Mouse (Mus musculus) neural tube, embryonic 12.5 days (tissue): ENCODE data around the gene Mcm9. TPM values are rescaled to one million over a fixed set of nuclear protein-coding genes. Genes with fewer than 3 reads are reported as not detected.
A peak's percentile ranks its signal among the peaks of the same experiment; 100 is the strongest.

Source experiments
- ATAC-seq: fragments of 200-750 bp; cut with Nextera tagmentation; 2 replicates; pipeline ENCODE4 v1.8.0; 2017; ENCODE audit warnings: low read depth, mild to moderate bottlenecking, moderate TSS enrichment, moderate library complexity; ENCODE audit not compliant: low FRiP score
- H3K27ac ChIP-seq: fragments of 300-500 bp; sonication (generic); 2 replicates; pipeline ENCODE4 v1.5.1; 2016
- H3K27me3 ChIP-seq: fragments of 300-500 bp; sonication (generic); replicated peaks from 2 replicates; pipeline ENCODE4 v1.6.1; 2016; ENCODE audit warnings: mild to moderate bottlenecking
- H3K36me3 ChIP-seq: fragments of 300-500 bp; sonication (generic); 2 replicates; pipeline ENCODE4 v1.6.1; 2016; ENCODE audit warnings: mild to moderate bottlenecking
- H3K4me1 ChIP-seq: fragments of 300-500 bp; sonication (generic); 2 replicates; pipeline ENCODE4 v1.6.1; 2016
- H3K4me2 ChIP-seq: fragments of 300-500 bp; sonication (generic); replicated peaks from 2 replicates; pipeline ENCODE4 v1.6.1; 2016; ENCODE audit warnings: mild to moderate bottlenecking
- H3K4me3 ChIP-seq: fragments of 300-500 bp; sonication (generic); 2 replicates; pipeline ENCODE4 v1.5.1; 2016
- H3K9ac ChIP-seq: fragments of 300-500 bp; sonication (generic); 2 replicates; pipeline ENCODE4 v1.6.1; 2016; ENCODE audit warnings: mild to moderate bottlenecking
- H3K9me3 ChIP-seq: fragments of 300-500 bp; sonication (generic); 2 replicates; pipeline ENCODE4 v1.6.1; 2016; ENCODE audit warnings: mild to moderate bottlenecking
- WGBS: fragments of 180-500 bp; shearing (Covaris S2); methylation state at CpG from one replicate; pipeline ENCODE4 v1.1.7; 2016; 5-methylcytosine and 5-hydroxymethylcytosine counted together
- polyA plus RNA-seq: library from polyadenylated mRNA; unstranded; fragments of >200 nt; fragmentation: Nextera tagmentation; extraction: Ambion mirVana; gene quantifications from 2 replicates; pipeline ENCODE4 v1.2.1, GENCODE M21; 2016

Mcm9 gene
- polyA plus RNA-seq, 1 experiment from 2014 or later, result 11.9 TPM

- Histone ChIP-seq H3K27ac (no peak overlapping the region), H3K36me3 (no peaks in the 10 kb centered on the region), H3K4me2 (no peak overlapping the region), H3K4me3 (no peak overlapping the region), H3K27me3 (no peaks in the 10 kb centered on the region), H3K4me1 (no peaks in the 10 kb centered on the region), H3K9ac (no peak overlapping the region), H3K9me3 (no peaks in the 10 kb centered on the region)
- WGBS, result 91% methylated on average over 5 of the region's 5 CpGs
- ATAC-seq, result no peak
These were observed 68.2 kb downstream of the Mcm9 start for GRCm38 (mm10) chr10:53562001-53562400.

GRCm38 (mm10) chr10:53537596-53537995 is 92.6 kb downstream of the Mcm9 start:
- no peak overlapping the region for H3K4me3 ChIP-seq
- no peak overlapping the region for H3K9ac ChIP-seq
- H3K27me3 ChIP-seq, result no peaks in the 10 kb centered on the region
- peaks cover 19% of the 10 kb centered on the region; the same call in 1 of the 2 replicates for H3K36me3 ChIP-seq
- H3K4me2 ChIP-seq, result no peak overlapping the region
- no peaks in the 10 kb centered on the region for H3K4me1 ChIP-seq
- H3K9me3 ChIP-seq, result no peaks in the 10 kb centered on the region
- no peak overlapping the region for H3K27ac ChIP-seq
- ATAC-seq, result no peak
- WGBS, result 83% methylated on average over 7 of the region's 7 CpGs

- H3K4me2 ChIP-seq, result no peak overlapping the region
- WGBS, result 87% methylated on average over 5 of the region's 5 CpGs
- no peak overlapping the region for H3K27ac ChIP-seq
These were observed 97.9 kb downstream of the Mcm9 start for GRCm38 (mm10) chr10:53532297-53532696.

GRCm38 (mm10) chr10:53527838-53528773 is 102.1 kb downstream of the Mcm9 start:
- Histone ChIP-seq H3K27me3 (no peaks in the 10 kb centered on the region), H3K4me2 (no peak overlapping the region), H3K27ac (no peak overlapping the region), H3K4me3 (no peak overlapping the region), H3K9me3 (no peaks in the 10 kb centered on the region), H3K36me3 (no peaks in the 10 kb centered on the region), H3K4me1 (no peaks in the 10 kb centered on the region), H3K9ac (no peak overlapping the region)
- WGBS, result 33% methylated on average over 6 of the region's 6 CpGs
- ATAC-seq, result peak; percentile 75

More at GRCm38 (mm10) chr10:53532297-53532696, 97.9 kb downstream of the Mcm9 start:
- Histone ChIP-seq H3K27me3 (no peaks in the 10 kb centered on the region), H3K4me1 (no peaks in the 10 kb centered on the region), H3K4me3 (no peak overlapping the region), H3K36me3 (peaks cover 6% of the 10 kb centered on the region; the same call in 1 of the 2 replicates), H3K9ac (no peak overlapping the region), H3K9me3 (no peaks in the 10 kb centered on the region)
- no peak for ATAC-seq

- Histone ChIP-seq H3K36me3 (no peaks in the 10 kb centered on the region), H3K27ac (no peak overlapping the region), H3K4me1 (no peaks in the 10 kb centered on the region), H3K9me3 (no peaks in the 10 kb centered on the region), H3K4me3 (no peak overlapping the region), H3K27me3 (no peaks in the 10 kb centered on the region), H3K9ac (no peak overlapping the region), H3K4me2 (no peak overlapping the region)
- no peak for ATAC-seq
- 94% methylated on average over 3 of the region's 3 CpGs for WGBS
These were observed 102.9 kb downstream of the Mcm9 start for GRCm38 (mm10) chr10:53527344-53527743.

- Histone ChIP-seq H3K9me3 (no peaks in the 10 kb centered on the region), H3K4me3 (no peak overlapping the region), H3K36me3 (no peaks in the 10 kb centered on the region), H3K4me1 (no peaks in the 10 kb centered on the region), H3K27me3 (no peaks in the 10 kb centered on the region), H3K27ac (no peak overlapping the region), H3K9ac (no peak overlapping the region), H3K4me2 (no peak overlapping the region)
- WGBS, result 91% methylated on average over 2 of the region's 2 CpGs
- ATAC-seq, result no peak
These were observed 103.9 kb downstream of the Mcm9 start for GRCm38 (mm10) chr10:53526350-53526749.

- ATAC-seq, result no peak
These were observed 104.8 kb downstream of the Mcm9 start for GRCm38 (mm10) chr10:53525265-53525976.

GRCm38 (mm10) chr10:53519068-53519954 is 110.9 kb downstream of the Mcm9 start:
- 67% methylated on average over 14 of the region's 14 CpGs for WGBS
- H3K9ac ChIP-seq, result no peak overlapping the region

More at GRCm38 (mm10) chr10:53525265-53525976, 104.8 kb downstream of the Mcm9 start:
- Histone ChIP-seq H3K4me3 (no peak overlapping the region), H3K9me3 (no peaks in the 10 kb centered on the region), H3K9ac (no peak overlapping the region), H3K4me2 (no peak overlapping the region), H3K27ac (no peak overlapping the region), H3K4me1 (no peaks in the 10 kb centered on the region), H3K36me3 (no peaks in the 10 kb centered on the region), H3K27me3 (no peaks in the 10 kb centered on the region)
- 81% methylated on average over 3 of the region's 3 CpGs for WGBS

GRCm38 (mm10) chr10:53518599-53518913 is 111.7 kb downstream of the Mcm9 start:
- Histone ChIP-seq H3K4me2 (no peak overlapping the region), H3K36me3 (no peaks in the 10 kb centered on the region), H3K27me3 (no peaks in the 10 kb centered on the region), H3K4me3 (no peak overlapping the region), H3K9me3 (no peaks in the 10 kb centered on the region), H3K27ac (peak overlapping the region; percentile 32; the same call in 1 of the 2 replicates), H3K4me1 (peaks cover 11% of the 10 kb centered on the region; the same call in 1 of the 2 replicates), H3K9ac (no peak overlapping the region)
- no peak for ATAC-seq
- WGBS, result 38% methylated on average over 8 of the region's 8 CpGs

More at GRCm38 (mm10) chr10:53519068-53519954, 110.9 kb downstream of the Mcm9 start:
- ATAC-seq, result no peak
- Histone ChIP-seq H3K9me3 (no peaks in the 10 kb centered on the region), H3K27me3 (no peaks in the 10 kb centered on the region), H3K27ac (no peak overlapping the region), H3K4me3 (no peak overlapping the region), H3K4me2 (no peak overlapping the region), H3K4me1 (peaks cover 11% of the 10 kb centered on the region; the same call in 1 of the 2 replicates), H3K36me3 (no peaks in the 10 kb centered on the region)

GRCm38 (mm10) chr10:53517770-53518598 is 112.3 kb downstream of the Mcm9 start:
- Histone ChIP-seq H3K36me3 (no peaks in the 10 kb centered on the region), H3K27me3 (no peaks in the 10 kb centered on the region), H3K9ac (no peak overlapping the region), H3K4me2 (no peak overlapping the region), H3K9me3 (no peaks in the 10 kb centered on the region), H3K4me1 (peaks cover 11% of the 10 kb centered on the region; the same call in 1 of the 2 replicates), H3K4me3 (no peak overlapping the region), H3K27ac (peak overlapping the region; percentile 32; the same call in 1 of the 2 replicates)
- no peak for ATAC-seq
- WGBS, result 79% methylated on average over 14 of the region's 14 CpGs

GRCm38 (mm10) chr10:53512491-53512890 is 117.7 kb downstream of the Mcm9 start:
- H3K4me3 ChIP-seq, result no peak overlapping the region
- H3K9ac ChIP-seq, result no peak overlapping the region
- H3K36me3 ChIP-seq, result no peaks in the 10 kb centered on the region
- WGBS, result no CpG with 5 or more reads among the region's 1 CpGs
- no peaks in the 10 kb centered on the region for H3K9me3 ChIP-seq
- no peak for ATAC-seq
- H3K27me3 ChIP-seq, result no peaks in the 10 kb centered on the region
- no peak overlapping the region for H3K4me2 ChIP-seq
- no peaks in the 10 kb centered on the region for H3K4me1 ChIP-seq
- H3K27ac ChIP-seq, result no peak overlapping the region
